Mouse (Mus musculus) kidney, embryonic 15.5 days (tissue): Measurements from ENCODE around the gene 3110082I17Rik. TPM values are rescaled to one million over a fixed set of nuclear protein-coding genes. Genes with fewer than 3 reads are reported as not detected.

Experiments used
- ATAC-seq: fragments of 200-750 bp; cut with Nextera tagmentation; replicated peaks from 2 replicates; pipeline ENCODE4 v1.8.0; 2017; ENCODE audit warnings: moderate TSS enrichment; ENCODE audit not compliant: low FRiP score
- H3K27ac ChIP-seq: fragments of 300-500 bp; sonication (generic); 2 replicates; pipeline ENCODE4 v1.5.1; 2015; ENCODE audit warnings: mild to moderate bottlenecking, inconsistent platforms
- H3K27me3 ChIP-seq: fragments of 300-500 bp; sonication (generic); 2 replicates; pipeline ENCODE4 v1.6.1; 2015; ENCODE audit warnings: inconsistent platforms
- H3K36me3 ChIP-seq: fragments of 300-500 bp; sonication (generic); 2 replicates; pipeline ENCODE4 v1.6.1; 2015; ENCODE audit warnings: inconsistent platforms
- H3K4me1 ChIP-seq: fragments of 300-500 bp; sonication (generic); 2 replicates; pipeline ENCODE4 v1.6.1; 2015; ENCODE audit warnings: inconsistent platforms
- H3K4me2 ChIP-seq: fragments of 300-500 bp; sonication (generic); 2 replicates; pipeline ENCODE4 v1.6.1; 2015; ENCODE audit warnings: moderate library complexity, mild to moderate bottlenecking, inconsistent platforms
- H3K4me3 ChIP-seq: fragments of 300-500 bp; sonication (generic); replicated peaks from 2 replicates; pipeline ENCODE4 v1.5.1; 2015; ENCODE audit warnings: mild to moderate bottlenecking, inconsistent platforms
- H3K9ac ChIP-seq: fragments of 300-500 bp; sonication (generic); 2 replicates; pipeline ENCODE4 v1.6.1; 2015; ENCODE audit warnings: mild to moderate bottlenecking, inconsistent platforms
- H3K9me3 ChIP-seq: fragments of 300-500 bp; sonication (generic); replicated peaks from 2 replicates; pipeline ENCODE4 v1.6.1; 2016; ENCODE audit warnings: inconsistent platforms
- WGBS: fragments of 180-500 bp; shearing (Covaris S2); methylation state at CpG from one replicate; pipeline ENCODE4 v1.1.7; 2015; ENCODE audit warnings: mixed read lengths; 5-methylcytosine and 5-hydroxymethylcytosine counted together
- polyA plus RNA-seq: library from polyadenylated mRNA; unstranded; fragments of >200 nt; fragmentation: Nextera tagmentation; extraction: Ambion mirVana; gene quantifications from 2 replicates; pipeline ENCODE4 v1.2.1, GENCODE M21; 2015

The 3110082I17Rik gene
- polyA plus RNA-seq, 1 experiment from 2014 or later, result 43.3 TPM

- Histone ChIP-seq H3K27ac (no peak overlapping the region), H3K4me2 (peak overlapping the region; percentile 99), H3K9me3 (no peaks in the 10 kb centered on the region), H3K4me3 (peak overlapping the region; percentile 66), H3K36me3 (no peaks in the 10 kb centered on the region), H3K4me1 (peaks cover 25% of the 10 kb centered on the region), H3K27me3 (peaks cover 43% of the 10 kb centered on the region), H3K9ac (peak overlapping the region; percentile 69)
- WGBS, result 3% methylated on average over 46 of the region's 62 CpGs
- ATAC-seq, result peak; percentile 19
Measured at GRCm38 (mm10) chr5:139324691-139325394, 135.5 kb downstream of the 3110082I17Rik start.

DNA sequence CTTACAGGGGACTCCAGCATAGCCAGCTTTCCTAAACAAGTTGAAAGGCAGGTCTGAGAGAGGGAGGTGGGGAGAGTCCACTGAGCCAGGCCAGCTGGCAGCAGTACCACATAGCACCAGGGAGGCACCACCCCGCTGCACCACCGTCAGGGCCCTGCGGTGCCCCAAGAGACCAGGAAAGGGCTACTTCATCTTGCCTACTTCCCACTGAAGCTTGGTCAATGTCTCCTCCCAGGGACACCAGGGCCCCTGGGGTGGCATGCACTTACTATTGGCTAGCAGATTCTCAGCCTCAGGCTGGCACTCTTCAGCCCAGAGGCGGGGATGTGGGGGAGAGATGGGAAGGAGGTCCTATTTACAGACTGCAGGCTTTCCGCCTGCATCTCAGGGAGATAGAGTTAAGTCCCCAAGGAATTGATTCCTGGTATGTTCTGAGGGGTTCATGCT lies 136.3 kb downstream of the 3110082I17Rik start:
- no peaks in the 10 kb centered on the region for H3K9me3 ChIP-seq
- ATAC-seq, result peak; percentile 38; the same call in 1 of the 2 replicates
- H3K4me3 ChIP-seq, result peak overlapping the region; percentile 66
- peak overlapping the region; percentile 99 for H3K4me2 ChIP-seq
- 52% methylated on average over 5 of the region's 5 CpGs for WGBS
- peaks cover 43% of the 10 kb centered on the region for H3K27me3 ChIP-seq
- H3K4me1 ChIP-seq, result peaks cover 25% of the 10 kb centered on the region
- no peaks in the 10 kb centered on the region for H3K36me3 ChIP-seq
- no peak overlapping the region for H3K27ac ChIP-seq
- H3K9ac ChIP-seq, result peak overlapping the region; percentile 69; the same call in 1 of the 2 replicates

GRCm38 (mm10) chr5:139323260-139323924 lies 136.9 kb downstream of the 3110082I17Rik start:
- no peak overlapping the region for H3K4me3 ChIP-seq

GRCm38 (mm10) chr5:139321331-139321730 lies 139.0 kb downstream of the 3110082I17Rik start:
- ATAC-seq, result no peak
- Histone ChIP-seq H3K9ac (no peak overlapping the region), H3K27me3 (peaks cover 33% of the 10 kb centered on the region), H3K36me3 (no peaks in the 10 kb centered on the region), H3K27ac (no peak overlapping the region), H3K4me2 (no peak overlapping the region), H3K4me3 (no peak overlapping the region), H3K9me3 (no peaks in the 10 kb centered on the region), H3K4me1 (peaks cover 38% of the 10 kb centered on the region)
- WGBS, result 83% methylated on average over 6 of the region's 6 CpGs

More at GRCm38 (mm10) chr5:139323260-139323924, 136.9 kb downstream of the 3110082I17Rik start:
- Histone ChIP-seq H3K9ac (no peak overlapping the region), H3K9me3 (no peaks in the 10 kb centered on the region), H3K27me3 (peaks cover 43% of the 10 kb centered on the region), H3K27ac (no peak overlapping the region), H3K4me1 (peaks cover 25% of the 10 kb centered on the region), H3K4me2 (peak overlapping the region; percentile 99; the same call in 1 of the 2 replicates), H3K36me3 (no peaks in the 10 kb centered on the region)
- 78% methylated on average over 9 of the region's 9 CpGs for WGBS
- ATAC-seq, result 0 out of 2 replicates have a peak, but pooled peaks have one; percentile 40

DNA sequence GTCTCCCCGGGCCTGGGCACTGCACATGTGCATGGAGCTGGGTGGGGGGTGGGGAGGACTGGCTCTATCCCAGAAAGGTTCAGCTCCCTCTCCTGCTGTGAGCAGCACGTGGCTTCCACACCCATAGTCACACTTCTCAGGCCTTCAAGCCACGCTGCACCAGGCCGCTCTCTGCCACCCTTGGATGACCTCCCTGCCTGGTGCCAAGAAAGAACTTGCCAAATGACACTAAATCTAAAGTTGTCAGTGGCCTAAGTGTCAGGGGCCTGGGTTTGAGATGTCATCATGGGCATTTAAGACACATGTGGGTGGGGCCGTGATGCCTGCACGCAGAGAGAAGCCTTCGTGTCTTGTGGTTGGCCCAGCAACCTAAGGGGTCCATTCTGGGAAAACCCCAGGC lies 139.9 kb downstream of the 3110082I17Rik start:
- no peak overlapping the region for H3K27ac ChIP-seq
- H3K4me3 ChIP-seq, result no peak overlapping the region
- 71% methylated on average over 7 of the region's 7 CpGs for WGBS
- no peak for ATAC-seq
- no peak overlapping the region for H3K9ac ChIP-seq
- H3K9me3 ChIP-seq, result no peaks in the 10 kb centered on the region
- H3K4me2 ChIP-seq, result no peak overlapping the region
- H3K27me3 ChIP-seq, result peaks cover 24% of the 10 kb centered on the region
- peaks cover 33% of the 10 kb centered on the region for H3K4me1 ChIP-seq
- H3K36me3 ChIP-seq, result no peaks in the 10 kb centered on the region

DNA sequence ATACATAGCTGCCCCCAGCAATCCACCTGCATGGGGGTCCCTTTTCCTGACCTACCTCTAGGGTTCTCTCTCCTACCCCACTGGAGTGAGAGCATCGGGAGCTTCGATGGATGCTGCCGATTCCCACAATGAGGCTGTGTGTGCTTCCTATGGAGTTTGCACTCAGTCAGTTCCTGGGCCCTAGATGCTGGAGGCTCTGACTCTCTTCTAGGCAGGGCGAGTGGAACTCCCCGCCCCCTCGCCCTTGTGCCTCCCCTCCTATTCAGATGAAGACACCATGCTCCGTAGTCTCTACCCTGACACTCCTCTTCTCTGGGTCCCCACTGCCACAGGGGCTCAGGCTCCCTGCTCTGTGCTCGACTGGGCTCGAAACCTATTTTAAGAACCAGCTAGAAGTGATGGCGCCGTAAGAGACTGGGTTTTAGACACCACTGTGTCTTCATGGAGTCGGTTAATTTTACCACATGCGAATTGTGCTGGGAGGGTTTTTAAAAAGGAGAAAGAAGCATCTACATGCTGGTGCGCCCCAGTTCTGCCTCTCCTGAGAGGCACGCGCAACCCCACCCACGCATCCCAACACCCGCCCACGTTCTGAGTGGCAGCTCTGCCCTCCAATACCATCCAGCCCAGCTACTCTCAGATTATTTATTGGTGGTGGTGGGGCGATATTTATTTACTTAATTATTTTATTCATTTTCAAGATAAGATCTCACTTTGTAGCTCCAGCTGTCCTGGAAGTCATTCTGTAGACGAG lies 142.4 kb downstream of the 3110082I17Rik start:
- Histone ChIP-seq H3K9ac (no peak overlapping the region), H3K4me3 (no peak overlapping the region), H3K4me1 (peaks cover 19% of the 10 kb centered on the region), H3K27me3 (0 out of 2 replicates have a peak, but pooled peaks cover 3% of the 10 kb centered on the region), H3K27ac (peak overlapping the region; percentile 70), H3K4me2 (no peak overlapping the region), H3K36me3 (no peaks in the 10 kb centered on the region), H3K9me3 (no peaks in the 10 kb centered on the region)
- no peak for ATAC-seq
- 65% methylated on average over 21 of the region's 21 CpGs for WGBS

DNA sequence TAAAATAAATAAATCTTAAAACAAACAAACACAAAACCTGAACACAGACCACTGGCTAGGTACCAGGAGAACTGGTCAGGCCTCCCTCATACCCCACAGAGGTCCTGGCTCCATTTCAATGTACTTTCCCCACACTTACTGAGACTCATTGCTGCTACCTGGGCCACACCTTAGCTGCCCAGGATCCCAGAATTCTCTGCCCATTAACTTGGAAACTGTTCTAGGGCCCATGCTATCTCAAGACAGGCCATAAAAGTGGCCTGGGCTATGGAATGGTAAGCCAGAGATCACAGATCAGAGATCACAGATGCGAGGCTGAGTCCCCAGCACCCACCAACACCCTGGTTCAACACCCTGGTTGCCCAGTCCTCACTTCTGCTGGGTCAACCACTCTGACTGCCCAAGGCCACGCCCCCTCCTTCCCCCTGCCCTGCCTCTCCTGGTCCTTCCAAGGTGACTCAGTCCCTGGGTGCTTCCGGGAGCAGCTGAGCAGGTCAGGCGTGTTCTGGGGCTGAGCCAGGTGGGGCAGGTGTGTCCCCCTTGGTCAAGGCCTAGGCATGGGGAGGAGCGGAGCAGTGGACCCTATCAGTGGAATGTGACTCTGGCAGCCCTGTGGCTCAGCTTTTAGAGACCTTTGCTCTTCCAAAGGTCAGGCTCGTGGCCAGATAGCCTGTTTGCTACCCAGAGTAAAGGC lies 143.2 kb downstream of the 3110082I17Rik start:
- Histone ChIP-seq H3K4me2 (no peak overlapping the region), H3K27ac (peak overlapping the region; percentile 70)
- WGBS, result 64% methylated on average over 6 of the region's 6 CpGs

DNA sequence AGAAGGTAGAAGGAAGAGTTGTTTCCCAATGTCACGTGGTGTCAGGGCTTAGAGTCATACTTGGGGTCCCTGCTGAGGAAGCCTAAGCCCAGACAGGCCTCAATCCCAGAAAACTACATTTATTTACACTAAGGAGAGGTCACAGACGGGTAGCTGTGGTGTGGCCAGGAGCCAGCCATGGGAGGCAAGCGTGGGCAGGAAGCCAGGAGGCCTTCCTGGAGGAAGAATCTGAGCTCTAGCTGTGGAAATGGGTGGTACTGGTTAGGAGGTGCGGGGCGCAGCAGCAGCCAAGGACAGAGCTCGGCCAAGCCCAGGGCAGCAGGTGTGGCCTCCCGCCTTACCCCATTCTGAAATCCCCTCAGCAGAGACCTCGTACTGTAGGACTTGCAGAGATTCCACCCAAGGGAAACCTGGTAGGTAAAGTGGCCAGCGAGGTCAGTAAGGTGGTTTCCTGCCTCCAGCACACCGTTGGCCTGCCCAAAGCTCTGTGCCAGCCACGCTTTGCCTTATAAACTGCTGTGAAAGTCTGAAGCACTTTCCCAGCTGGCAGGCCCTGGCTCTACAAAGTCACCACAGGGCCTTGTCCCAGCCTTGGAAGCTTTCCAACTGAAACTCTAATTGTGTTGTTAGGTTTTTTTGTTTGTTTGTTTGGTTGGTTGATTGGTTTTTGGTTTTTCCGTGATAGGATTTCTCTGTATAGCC lies 145.2 kb downstream of the 3110082I17Rik start:
- Histone ChIP-seq H3K9ac (no peak overlapping the region), H3K4me3 (no peak overlapping the region), H3K4me1 (peaks cover 19% of the 10 kb centered on the region), H3K27me3 (no peaks in the 10 kb centered on the region), H3K9me3 (no peaks in the 10 kb centered on the region), H3K27ac (no peak overlapping the region), H3K36me3 (no peaks in the 10 kb centered on the region), H3K4me2 (no peak overlapping the region)
- 84% methylated on average over 12 of the region's 12 CpGs for WGBS
- no peak for ATAC-seq

More for the DNA sequence above, 143.2 kb downstream of the 3110082I17Rik start:
- Histone ChIP-seq H3K9ac (no peak overlapping the region), H3K4me1 (peaks cover 19% of the 10 kb centered on the region), H3K4me3 (no peak overlapping the region), H3K27me3 (no peaks in the 10 kb centered on the region), H3K9me3 (no peaks in the 10 kb centered on the region), H3K36me3 (no peaks in the 10 kb centered on the region)
- peak; percentile 91 for ATAC-seq

DNA sequence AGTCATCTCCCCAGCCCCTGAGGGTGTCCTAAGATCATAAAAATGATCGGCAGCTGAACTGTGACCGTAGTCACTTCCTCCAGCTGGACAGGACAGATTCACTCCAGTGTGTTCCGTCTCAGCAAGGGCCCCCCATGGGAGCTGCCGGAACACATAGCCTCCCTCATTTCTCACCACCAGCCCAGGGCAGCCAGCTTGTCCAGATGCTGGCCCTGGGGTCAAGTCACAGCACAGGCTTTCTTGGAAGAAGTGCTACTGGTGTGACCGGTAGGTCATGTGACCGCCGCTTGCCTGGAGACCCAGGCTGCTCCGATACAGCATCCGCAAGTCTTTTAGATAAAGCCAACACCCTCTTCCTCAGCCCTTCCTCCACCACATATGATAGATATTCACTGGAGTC lies 146.8 kb downstream of the 3110082I17Rik start:
- peaks cover 19% of the 10 kb centered on the region for H3K4me1 ChIP-seq

GRCm38 (mm10) chr5:139311822-139312221 lies 148.5 kb downstream of the 3110082I17Rik start:
- Histone ChIP-seq H3K4me3 (no peak overlapping the region), H3K36me3 (no peaks in the 10 kb centered on the region), H3K27me3 (no peaks in the 10 kb centered on the region), H3K9me3 (no peaks in the 10 kb centered on the region), H3K27ac (no peak overlapping the region), H3K4me1 (peaks cover 6% of the 10 kb centered on the region), H3K4me2 (no peak overlapping the region), H3K9ac (no peak overlapping the region)
- WGBS, result 89% methylated on average over 9 of the region's 9 CpGs
- ATAC-seq, result no peak

More for the DNA sequence above, 146.8 kb downstream of the 3110082I17Rik start:
- ATAC-seq, result no peak
- no peaks in the 10 kb centered on the region for H3K27me3 ChIP-seq
- no peak overlapping the region for H3K4me3 ChIP-seq
- no peaks in the 10 kb centered on the region for H3K36me3 ChIP-seq
- H3K4me2 ChIP-seq, result no peak overlapping the region
- no peaks in the 10 kb centered on the region for H3K9me3 ChIP-seq
- WGBS, result 54% methylated on average over 9 of the region's 9 CpGs
- no peak overlapping the region for H3K27ac ChIP-seq
- no peak overlapping the region for H3K9ac ChIP-seq

DNA sequence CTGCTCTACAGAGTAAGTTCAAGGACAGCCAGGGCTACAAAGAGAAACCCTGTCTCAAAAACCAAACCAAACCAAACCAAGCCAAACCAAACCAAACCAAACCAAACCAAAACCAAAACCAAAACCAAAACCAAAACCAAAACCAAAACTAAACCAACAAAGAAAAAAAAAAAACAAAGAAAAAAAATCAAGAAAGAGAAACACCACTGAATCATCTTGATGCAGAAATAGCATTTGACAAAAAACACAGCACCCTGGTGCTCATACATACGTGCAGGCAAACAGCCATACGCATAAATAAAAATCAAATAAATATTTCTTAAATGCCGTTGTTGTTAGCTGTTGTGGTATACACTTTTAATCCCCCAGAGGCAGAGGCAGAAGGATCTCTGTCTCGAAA lies 149.8 kb downstream of the 3110082I17Rik start:
- Histone ChIP-seq H3K4me1 (peaks cover 6% of the 10 kb centered on the region), H3K9ac (no peak overlapping the region), H3K36me3 (no peaks in the 10 kb centered on the region), H3K9me3 (no peaks in the 10 kb centered on the region), H3K27me3 (no peaks in the 10 kb centered on the region), H3K4me2 (no peak overlapping the region), H3K27ac (no peak overlapping the region), H3K4me3 (no peak overlapping the region)
- 87% methylated on average over 4 of the region's 4 CpGs for WGBS
- no peak for ATAC-seq
